ENCODE assay signal across 8 mouse cellular contexts in genomic region chr8:111643264-111644141, GRCm38 (mm10). TPM values are rescaled to one million over a fixed set of nuclear protein-coding genes. Genes with fewer than 3 reads are reported as not detected.
DNase-seq lines count a peak whose midpoint lies in the region; ATAC-seq and TF ChIP-seq lines count a peak whose summit lies in the region.

TSS of gene Zfp1 (plus strand) at chr8:111643401.

- peak within 1 kb of the TSS; percentile 65 for H3K4me2 ChIP-seq in forebrain, embryonic 13.5 days
- peak within 1 kb of the TSS; percentile 97 for H3K4me2 ChIP-seq in liver, postnatal 0 days (ENCODE audit: low read depth, low read length)
- H3K4me2 ChIP-seq in neural tube, embryonic 14.5 days (ENCODE audit: low read depth, low read length), result peak within 1 kb of the TSS; percentile 64

- peak within 1 kb of the TSS; percentile 82 for H3K9ac ChIP-seq in forebrain, embryonic 13.5 days
- peak within 1 kb of the TSS; percentile 95 for H3K9ac ChIP-seq in liver, postnatal 0 days (replicated peaks)
- H3K9ac ChIP-seq in neural tube, embryonic 14.5 days (replicated peaks; ENCODE audit: low read depth, low read length), result peak within 1 kb of the TSS; percentile 88

- ATAC-seq in forebrain, embryonic 13.5 days, result peak; percentile 99
- peak; percentile 94 for ATAC-seq in liver, postnatal 0 days
- peak; percentile 98 for ATAC-seq in neural tube, embryonic 14.5 days (ENCODE audit: low read depth)

- peak within 1 kb of the TSS; percentile 92 for H3K27ac ChIP-seq in forebrain, embryonic 13.5 days
- H3K27ac ChIP-seq in liver, postnatal 0 days (ENCODE audit: low read depth), result peak within 1 kb of the TSS; percentile 99
- H3K27ac ChIP-seq in neural tube, embryonic 14.5 days (ENCODE audit: low read depth, low read length), result peak within 1 kb of the TSS; percentile 94

- WGBS in forebrain, embryonic 13.5 days, result 1% methylated on average over 75 of the region's 75 CpGs
- under 1% methylated on average over 75 of the region's 75 CpGs for WGBS in large intestine, adult 2 months
- WGBS in liver, postnatal 0 days (ENCODE audit: insufficient replicate concordance), result under 1% methylated on average over 74 of the region's 75 CpGs
- WGBS in neural tube, embryonic 14.5 days, result under 1% methylated on average over 72 of the region's 75 CpGs

- intact Hi-C loops in heart, postnatal 10 days (cut with DNase I), result no loop called here

- peak; percentile 86 for DNase-seq in c-Kit-positive CD71-positive TER-119-positive erythroid progenitor cells, embryonic 14.5 days (ENCODE audit: low spot score)
- DNase-seq in heart, postnatal 10 days, result peak; percentile 94 to 95
- peak; percentile 82 for DNase-seq in large intestine, adult 2 months (ENCODE audit: low read depth, low spot score)
- peak; percentile 92 for DNase-seq in liver, postnatal 0 days
- DNase-seq in testis, postnatal 10 days (ENCODE audit: low spot score), result peak; percentile 95

- 0 out of 2 replicates have a peak, but pooled peaks cover 6% of the 10 kb centered on the region for H3K27me3 ChIP-seq in E14TG2a.4 (ENCODE audit: insufficient read depth, low read length)
- no peaks in the 10 kb centered on the region for H3K27me3 ChIP-seq in forebrain, embryonic 13.5 days
- no peaks in the 10 kb centered on the region for H3K27me3 ChIP-seq in liver, postnatal 0 days (ENCODE audit: insufficient read depth, low read length)
- no peaks in the 10 kb centered on the region for H3K27me3 ChIP-seq in neural tube, embryonic 14.5 days (ENCODE audit: control insufficient read depth, insufficient read depth, low read length)

- peaks cover 47% of the 10 kb centered on the region for H3K4me1 ChIP-seq in E14TG2a.4 (replicated peaks; ENCODE audit: low read depth, low read length)
- H3K4me1 ChIP-seq in forebrain, embryonic 13.5 days, result peaks cover 13% of the 10 kb centered on the region
- H3K4me1 ChIP-seq in liver, postnatal 0 days (ENCODE audit: insufficient read depth), result peaks cover 15% of the 10 kb centered on the region
- H3K4me1 ChIP-seq in neural tube, embryonic 14.5 days (ENCODE audit: control insufficient read depth, insufficient read depth, low read length), result peaks cover 8% of the 10 kb centered on the region; the same call in 1 of the 2 replicates

- H3K36me3 ChIP-seq in E14TG2a.4 (ENCODE audit: insufficient read depth, low read length), result no peaks in the 10 kb centered on the region
- no peaks in the 10 kb centered on the region for H3K36me3 ChIP-seq in forebrain, embryonic 13.5 days (ENCODE audit: poor library complexity, severe bottlenecking)
- no peaks in the 10 kb centered on the region for H3K36me3 ChIP-seq in liver, postnatal 0 days (replicated peaks; ENCODE audit: insufficient read depth, low read length)
- H3K36me3 ChIP-seq in neural tube, embryonic 14.5 days (ENCODE audit: control insufficient read depth, insufficient read depth, low read length), result no peaks in the 10 kb centered on the region

- no peaks in the 10 kb centered on the region for H3K9me3 ChIP-seq in E14TG2a.4 (ENCODE audit: low read length)
- H3K9me3 ChIP-seq in forebrain, embryonic 13.5 days (replicated peaks), result no peaks in the 10 kb centered on the region
- no peaks in the 10 kb centered on the region for H3K9me3 ChIP-seq in liver, postnatal 0 days (ENCODE audit: low read length)
- H3K9me3 ChIP-seq in neural tube, embryonic 14.5 days (ENCODE audit: control insufficient read depth, low read length), result no peaks in the 10 kb centered on the region

- peak within 1 kb of the TSS; percentile 91 for H3K4me3 ChIP-seq in E14TG2a.4 (replicated peaks; ENCODE audit: low read length)
- H3K4me3 ChIP-seq in forebrain, embryonic 13.5 days, result peak within 1 kb of the TSS; percentile 68
- H3K4me3 ChIP-seq in liver, postnatal 0 days (ENCODE audit: low read depth, low read length), result peak within 1 kb of the TSS; percentile 85
- H3K4me3 ChIP-seq in neural tube, embryonic 14.5 days (ENCODE audit: low read depth, low read length), result peak within 1 kb of the TSS; percentile 93

- TF ChIP-seq CTCF in E14TG2a.4 (conservative IDR thresholded peaks at IDR 0.05; ENCODE audit: low read length), result no peak
- no peak for TF ChIP-seq CTCF in liver, postnatal 0 days (IDR thresholded peaks at IDR 0.05; ENCODE audit: low read depth)

- TF ChIP-seq EP300 in liver, postnatal 0 days (IDR thresholded peaks at IDR 0.05; ENCODE audit: low read depth), result peak; percentile 31; the same call in 1 of the 2 replicates

RNA-seq across cellular contexts. Expression of gene Zfp1, which starts in this region (rescaled TPM):
- polyA plus RNA-seq in forebrain, embryonic 13.5 days (2015; fragmentation: Nextera tagmentation; extraction: Ambion mirVana), result 27.3 and 28.8 TPM in 2 replicates
- 10 to 100 TPM in 1 of 2 experiments, 1 to 10 TPM in 1; 9.5 to 10.3 TPM for total RNA-seq in heart, postnatal 10 days (2021)
- polyA plus RNA-seq in large intestine, adult 2 months (2012; rRNA removed), result 4.0 and 4.1 TPM in 2 replicates
- 3.8 and 4.0 TPM in 2 replicates for polyA plus RNA-seq in liver, postnatal 0 days (2015; fragmentation: Nextera tagmentation; extraction: Ambion mirVana)
- 31.2 and 31.8 TPM in 2 replicates for polyA plus RNA-seq in neural tube, embryonic 14.5 days (2014; fragmentation: Nextera tagmentation; extraction: Ambion mirVana)

Comparison
In these comparisons a context has a peak if more than half of its experiments do, and no peak if none do; other contexts are left out.
1. Peak in every context shown above with its lines: DNase-seq, ATAC-seq, H3K4me3 ChIP-seq and H3K27ac ChIP-seq.